Mouse (Mus musculus) duodenum, adult 2 months (tissue): ENCODE measurements around the gene Mettl26. TPM values are rescaled to one million over a fixed set of nuclear protein-coding genes. Genes with fewer than 3 reads are reported as not detected.

Experiments used
- polyA plus RNA-seq: library from polyadenylated mRNA; depleted of rRNA; stranded (reverse); fragments of >200 nt; gene quantifications from 2 replicates; pipeline ENCODE4 v1.2.3, GENCODE M21; 2012; ENCODE audit warnings: low replicate concordance; rRNA removed

Mettl26 gene
- 162 and 249 TPM in 2 replicates for polyA plus RNA-seq

GRCm38 (mm10) chr17:25874721-25875170, at the start of gene Mettl26:
Gene Mettl26, plus strand, starts transcription at chr17:25875074.

GRCm38 (mm10) chr17:25828712-25829557, 45.9 kb upstream of the Mettl26 start, which contains the start of gene Jmjd8:
Gene Jmjd8, plus strand, starts transcription at chr17:25828867.

GRCm38 (mm10) chr17:25833291-25833663, 41.6 kb upstream of the Mettl26 start, which contains the start of gene Stub1:
Gene Stub1, minus strand, starts transcription at chr17:25833404.

GRCm38 (mm10) chr17:25837076-25837410, 37.8 kb upstream of the Mettl26 start, which contains the start of gene Rhbdl1:
Gene Rhbdl1, minus strand, starts transcription at chr17:25837295.

GRCm38 (mm10) chr17:25841117-25841880, 33.6 kb upstream of the Mettl26 start, which contains the start of gene Gm20683:
Gene Gm20683, minus strand, starts transcription at chr17:25841763.

GRCm38 (mm10) chr17:25844396-25844901, 30.4 kb upstream of the Mettl26 start, which contains the start of gene Rhot2:
Gene Rhot2, minus strand, starts transcription at chr17:25844851.

GRCm38 (mm10) chr17:25860832-25861703, 13.8 kb upstream of the Mettl26 start, which contains the start of gene Wdr90:
Gene Wdr90, minus strand, starts transcription at chr17:25861501.

GRCm38 (mm10) chr17:25868601-25869191, 6.2 kb upstream of the Mettl26 start, which contains the start of gene Mcrip2:
Gene Mcrip2, minus strand, starts transcription at chr17:25868764.

GRCm38 (mm10) chr17:25880196-25880910, 5.5 kb downstream of the Mettl26 start, which contains the start of gene Wfikkn1:
Gene Wfikkn1, minus strand, starts transcription at chr17:25880858.

GRCm38 (mm10) chr17:25919144-25919785, 44.4 kb downstream of the Mettl26 start, which contains the start of gene Rab40c:
Gene Rab40c, minus strand, starts transcription at chr17:25919727.

Other genes with a start within 250 kb of the Mettl26 start
- 0.23 TPM in 1 of 2 replicates, not detected in the other for gene Gng13, start 157.9 kb upstream of the Mettl26 start, polyA plus RNA-seq
- 10.7 and 13.7 TPM in 2 replicates for gene Chtf18, start 147.7 kb upstream of the Mettl26 start, polyA plus RNA-seq
- 23.9 and 28.5 TPM in 2 replicates for gene Rpusd1, start 147.4 kb upstream of the Mettl26 start, polyA plus RNA-seq
- gene Mslnl, start 139.0 kb upstream of the Mettl26 start, polyA plus RNA-seq, result 0.27 and 0.29 TPM in 2 replicates
- gene Msln, start 120.7 kb upstream of the Mettl26 start, polyA plus RNA-seq, result 2.2 and 3.4 TPM in 2 replicates
- gene Narfl, start 101.3 kb upstream of the Mettl26 start, polyA plus RNA-seq, result 11.9 and 15.5 TPM in 2 replicates
- gene Haghl, start 89.4 kb upstream of the Mettl26 start, polyA plus RNA-seq, result 26.8 and 27.4 TPM in 2 replicates
- 0.06 TPM in 1 of 2 replicates, not detected in the other for gene Ccdc78, start 88.5 kb upstream of the Mettl26 start, polyA plus RNA-seq
- gene Fam173a, start 82.2 kb upstream of the Mettl26 start, polyA plus RNA-seq, result 94.1 and 137 TPM in 2 replicates
- not detected in 2 replicates for gene AC134908.4, start 79.4 kb upstream of the Mettl26 start, polyA plus RNA-seq
- gene Metrn, start 77.9 kb upstream of the Mettl26 start, polyA plus RNA-seq, result 29.1 and 38.2 TPM in 2 replicates
- gene Fbxl16, start 66.0 kb upstream of the Mettl26 start, polyA plus RNA-seq, result 2.5 and 4.1 TPM in 2 replicates
- gene Wdr24, start 51.4 kb upstream of the Mettl26 start, polyA plus RNA-seq, result 27.2 and 27.4 TPM in 2 replicates
- 43.0 and 55.8 TPM in 2 replicates for gene Jmjd8, start 46.2 kb upstream of the Mettl26 start, polyA plus RNA-seq
- gene Stub1, start 41.7 kb upstream of the Mettl26 start, polyA plus RNA-seq, result 105 and 167 TPM in 2 replicates
- 6.5 and 12.9 TPM in 2 replicates for gene Rhbdl1, start 37.8 kb upstream of the Mettl26 start, polyA plus RNA-seq
- 68.5 and 82.6 TPM in 2 replicates for gene Gm20683, start 33.3 kb upstream of the Mettl26 start, polyA plus RNA-seq
- gene Rhot2, start 30.2 kb upstream of the Mettl26 start, polyA plus RNA-seq, result 122 and 144 TPM in 2 replicates
- gene Wdr90, start 13.6 kb upstream of the Mettl26 start, polyA plus RNA-seq, result 9.5 and 30.5 TPM in 2 replicates
- gene Mcrip2, start 6.3 kb upstream of the Mettl26 start, polyA plus RNA-seq, result 135 and 209 TPM in 2 replicates
- 1.3 and 1.9 TPM in 2 replicates for gene Wfikkn1, start 5.8 kb downstream of the Mettl26 start, polyA plus RNA-seq
- 38.2 and 46.0 TPM in 2 replicates for gene Rab40c, start 44.7 kb downstream of the Mettl26 start, polyA plus RNA-seq
- 69.2 and 87.1 TPM in 2 replicates for gene Pigq, start 69.9 kb downstream of the Mettl26 start, polyA plus RNA-seq
- gene Nhlrc4, start 69.9 kb downstream of the Mettl26 start, polyA plus RNA-seq, result not detected in 2 replicates
- gene A930017K11Rik, start 77.5 kb downstream of the Mettl26 start, polyA plus RNA-seq, result not detected in 2 replicates
- gene Capn15, start 110.7 kb downstream of the Mettl26 start, polyA plus RNA-seq, result 74.2 and 92.9 TPM in 2 replicates
- 46.4 and 91.6 TPM in 2 replicates for gene Rab11fip3, start 194.5 kb downstream of the Mettl26 start, polyA plus RNA-seq
- 15.3 and 18.5 TPM in 2 replicates for gene Decr2, start 215.3 kb downstream of the Mettl26 start, polyA plus RNA-seq
- gene Nme4, start 220.5 kb downstream of the Mettl26 start, polyA plus RNA-seq, result 12.7 and 15.1 TPM in 2 replicates
- gene Tmem8, start 238.2 kb downstream of the Mettl26 start, polyA plus RNA-seq, result 256 and 334 TPM in 2 replicates
- 55.6 and 73.6 TPM in 2 replicates for gene Mrpl28, start 248.4 kb downstream of the Mettl26 start, polyA plus RNA-seq